In the genomic region with DNA sequence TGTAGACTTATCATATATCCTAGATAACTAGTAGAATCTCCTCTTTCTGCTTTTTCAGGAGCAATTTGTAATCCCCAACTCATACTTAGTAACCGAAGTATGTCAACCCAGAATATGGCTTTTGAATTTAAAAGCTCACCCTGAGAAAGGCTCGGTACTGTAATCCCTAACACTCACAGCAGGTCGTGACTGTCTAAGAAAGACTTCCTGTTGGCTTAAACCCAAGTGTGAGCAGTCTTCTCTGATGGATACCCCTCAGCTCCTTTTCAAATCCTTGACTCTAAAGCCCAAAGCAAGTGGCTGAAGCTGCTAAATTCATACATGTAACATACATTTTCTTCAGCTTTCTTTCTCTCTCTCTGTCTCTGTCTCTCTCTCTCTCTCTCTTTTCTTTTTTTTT, we compare ENCODE assay signal across 29 mouse cellular contexts. TPM values are rescaled to one million over a fixed set of nuclear protein-coding genes. Genes with fewer than 3 reads are reported as not detected.
"Had no signal": no experiment of that assay in that cellular context is flagged by ENCODE, and none has a peak within 500 bp of the region (broad histone marks: within the 10 kb centered on the region; RNA-seq: fewer than 3 reads in every experiment).

No protein-coding gene starts in this region.

- H3K36me3 ChIP-seq: heart, embryonic 12.5 days; hindbrain, embryonic 10.5 days; hindbrain, embryonic 12.5 days; intestine, embryonic 15.5 days; limb, embryonic 13.5 days; limb, embryonic 15.5 days; liver, embryonic 12.5 days had no signal

- ATAC-seq: hindbrain, postnatal 0 days; intestine, embryonic 15.5 days; intestine, postnatal 0 days; liver, embryonic 12.5 days had no signal

- DNase-seq: gastrocnemius, adult 2 months; gastrocnemius, postnatal 10 days; gastrocnemius, postnatal 25 days; heart, adult 18-20 months; heart, postnatal 10 days; heart, postnatal 4 days; kidney, adult 18-20 months; kidney, adult 8-10 months; kidney, postnatal 10 days; kidney, postnatal 25 days; kidney, postnatal 4 days; left cerebral cortex, postnatal 4 days had no signal

- H3K27ac ChIP-seq: gastrocnemius, adult 2 months; hindbrain, embryonic 10.5 days; hindbrain, embryonic 12.5 days; hindbrain, embryonic 14.5 days; hindbrain, postnatal 0 days; intestine, embryonic 15.5 days; layer of hippocampus, adult 2 months; left cerebral cortex, adult 2 months; limb, embryonic 13.5 days; limb, embryonic 15.5 days; liver, embryonic 12.5 days; liver, embryonic 14.5 days had no signal

- H3K27me3 ChIP-seq: heart, embryonic 12.5 days; hindbrain, embryonic 12.5 days; intestine, embryonic 15.5 days; limb, embryonic 13.5 days; limb, embryonic 15.5 days; liver, embryonic 12.5 days had no signal

- H3K4me1 ChIP-seq: heart, embryonic 12.5 days; hindbrain, embryonic 10.5 days; hindbrain, embryonic 12.5 days; intestine, embryonic 15.5 days; limb, embryonic 13.5 days; limb, embryonic 15.5 days; liver, embryonic 12.5 days had no signal

- H3K4me3 ChIP-seq: gastrocnemius, adult 2 months; heart, embryonic 12.5 days; hindbrain, embryonic 10.5 days; hindbrain, embryonic 12.5 days; intestine, embryonic 15.5 days; layer of hippocampus, adult 2 months; left cerebral cortex, adult 2 months; limb, embryonic 13.5 days; limb, embryonic 15.5 days; liver, embryonic 12.5 days had no signal

- H3K9ac ChIP-seq: heart, embryonic 12.5 days; hindbrain, embryonic 12.5 days; hindbrain, embryonic 14.5 days; intestine, embryonic 15.5 days; limb, embryonic 13.5 days; limb, embryonic 15.5 days; liver, embryonic 12.5 days; liver, embryonic 14.5 days had no signal

- H3K4me2 ChIP-seq: heart, embryonic 12.5 days; hindbrain, embryonic 12.5 days; hindbrain, embryonic 14.5 days; intestine, embryonic 15.5 days; limb, embryonic 13.5 days; limb, embryonic 15.5 days; liver, embryonic 12.5 days had no signal

- H3K9me3 ChIP-seq: hindbrain, embryonic 10.5 days; hindbrain, embryonic 12.5 days; intestine, embryonic 15.5 days; limb, embryonic 15.5 days; liver, embryonic 12.5 days had no signal

RNA-seq across cellular contexts. Expression of a gene that starts 11.0 kb away (rescaled TPM):
- polyA plus RNA-seq: heart, embryonic 12.5 days; heart, embryonic 14.5 days; hindbrain, embryonic 10.5 days; hindbrain, embryonic 12.5 days; hindbrain, embryonic 14.5 days; hindbrain, postnatal 0 days; kidney, embryonic 14.5 days; kidney, embryonic 16.5 days; limb, embryonic 11.5 days; limb, embryonic 13.5 days; limb, embryonic 15.5 days had no signal
